Mouse (Mus musculus) cortical plate, adult 2 months (tissue): ENCODE measurements around the gene Rapgef5.

Source experiments
- CTCF ChIP-seq: fragments of 200-500 bp; IDR thresholded peaks from 2 replicates; pipeline ENCODE4 v1.5.1; 2011; ENCODE audit warnings: mild to moderate bottlenecking, control low read depth, low read length; ENCODE audit not compliant: insufficient read depth; ENCODE audit errors: extremely low read depth
- POLR2A ChIP-seq: fragments of 200-500 bp; IDR thresholded peaks from 2 replicates; pipeline ENCODE4 v1.6.1; 2011; ENCODE audit warnings: mild to moderate bottlenecking, low read length, control low read depth; ENCODE audit not compliant: insufficient read depth; ENCODE audit errors: extremely low read depth

- TF ChIP-seq POLR2A (no peak), CTCF (no peak)
Measured at GRCm38 (mm10) chr12:117702291-117702690, 186.0 kb downstream of the Rapgef5 start.
